Mouse (Mus musculus) embryonic facial prominence, embryonic 14.5 days (tissue): ENCODE data around the gene Adra1b. TPM values are rescaled to one million over a fixed set of nuclear protein-coding genes. Genes with fewer than 3 reads are reported as not detected.

Experiments used
- ATAC-seq: fragments of 200-750 bp; cut with Nextera tagmentation; 2 replicates; pipeline ENCODE4 v1.8.0; 2017; ENCODE audit warnings: low read depth, moderate number of reproducible peaks, moderate TSS enrichment
- DNase-seq: peaks from one replicate; pipeline ENCODE4 v3.0.0-alpha.2; 2015; ENCODE audit warnings: low spot score
- H3K27ac ChIP-seq: fragments of 300-500 bp; sonication (generic); replicated peaks from 2 replicates; pipeline ENCODE4 v1.5.1; 2014; ENCODE audit warnings: low read depth, mild to moderate bottlenecking, low read length, moderate library complexity
- H3K27me3 ChIP-seq: fragments of 300-500 bp; sonication (generic); replicated peaks from 2 replicates; pipeline ENCODE4 v1.6.1; 2014; ENCODE audit warnings: low read length; ENCODE audit not compliant: control insufficient read depth, insufficient read depth
- H3K36me3 ChIP-seq: fragments of 300-500 bp; sonication (generic); 2 replicates; pipeline ENCODE4 v1.6.1; 2014; ENCODE audit warnings: low read length, mixed read lengths; ENCODE audit not compliant: control insufficient read depth, insufficient read depth
- H3K4me1 ChIP-seq: fragments of 300-500 bp; sonication (generic); 2 replicates; pipeline ENCODE4 v1.6.1; 2014; ENCODE audit warnings: antibody characterized with exemption, low read length; ENCODE audit not compliant: control insufficient read depth, insufficient read depth
- H3K4me2 ChIP-seq: fragments of 300-500 bp; sonication (generic); 2 replicates; pipeline ENCODE4 v1.6.1; 2014; ENCODE audit warnings: low read depth, mild to moderate bottlenecking, low read length, moderate library complexity, mixed read lengths
- H3K4me3 ChIP-seq: fragments of 300-500 bp; sonication (generic); 2 replicates; pipeline ENCODE4 v1.5.1; 2014; ENCODE audit warnings: low read depth, mild to moderate bottlenecking, low read length
- H3K9ac ChIP-seq: fragments of 300-500 bp; sonication (generic); 2 replicates; pipeline ENCODE4 v1.6.1; 2014; ENCODE audit warnings: low read depth, mild to moderate bottlenecking, low read length, moderate library complexity, mixed read lengths
- H3K9me3 ChIP-seq: fragments of 300-500 bp; sonication (generic); 2 replicates; pipeline ENCODE4 v1.6.1; 2016; ENCODE audit warnings: low read length; ENCODE audit not compliant: control insufficient read depth
- WGBS: fragments of 180-500 bp; shearing (Covaris S2); extraction: QIAGEN DNeasy Blood & Tissue Kit; methylation state at CpG from one replicate; pipeline ENCODE4 v1.1.7; 2014; 5-methylcytosine and 5-hydroxymethylcytosine counted together
- polyA plus RNA-seq: library from polyadenylated mRNA; unstranded; fragments of >200 nt; fragmentation: Nextera tagmentation; extraction: Ambion mirVana; gene quantifications from 2 replicates; pipeline ENCODE4 v1.2.1, GENCODE M21; 2014

Adra1b gene
- polyA plus RNA-seq, 1 experiment from 2014 or later: 0.67 TPM

- no peak for DNase-seq
Measured at GRCm38 (mm10) chr11:43912136-43912888, 11.3 kb upstream of the Adra1b start.

GRCm38 (mm10) chr11:43911646-43912045, 10.6 kb upstream of the Adra1b start:
- Histone ChIP-seq H3K4me2 (no peak overlapping the region), H3K27me3 (no peaks in the 10 kb centered on the region), H3K27ac (no peak overlapping the region), H3K9me3 (no peaks in the 10 kb centered on the region), H3K4me1 (no peaks in the 10 kb centered on the region), H3K36me3 (no peaks in the 10 kb centered on the region), H3K4me3 (no peak overlapping the region), H3K9ac (no peak overlapping the region)
- 65% methylated on average over 6 of the region's 6 CpGs for WGBS
- ATAC-seq (no peak), DNase-seq (no peak)

More at GRCm38 (mm10) chr11:43912136-43912888, 11.3 kb upstream of the Adra1b start:
- Histone ChIP-seq H3K9me3 (no peaks in the 10 kb centered on the region), H3K27ac (no peak overlapping the region), H3K4me1 (no peaks in the 10 kb centered on the region), H3K4me3 (no peak overlapping the region), H3K27me3 (no peaks in the 10 kb centered on the region), H3K4me2 (no peak overlapping the region), H3K36me3 (no peaks in the 10 kb centered on the region), H3K9ac (no peak overlapping the region)
- 86% methylated on average over 16 of the region's 16 CpGs for WGBS
- no peak for ATAC-seq

GRCm38 (mm10) chr11:43903351-43903750, 2.3 kb upstream of the Adra1b start:
- WGBS: 78% methylated on average over 10 of the region's 10 CpGs

GRCm38 (mm10) chr11:43899696-43900095, 1.3 kb downstream of the Adra1b start:
- no peak for DNase-seq
- no peak for ATAC-seq
- no peak overlapping the region for H3K4me3 ChIP-seq
- no peak overlapping the region for H3K4me2 ChIP-seq
- H3K27me3 ChIP-seq: no peaks in the 10 kb centered on the region
- H3K4me1 ChIP-seq: no peaks in the 10 kb centered on the region
- H3K36me3 ChIP-seq: no peaks in the 10 kb centered on the region
- H3K27ac ChIP-seq: no peak overlapping the region
- H3K9me3 ChIP-seq: no peaks in the 10 kb centered on the region
- WGBS: 94% methylated on average over 2 of the region's 2 CpGs
- no peak overlapping the region for H3K9ac ChIP-seq

More at GRCm38 (mm10) chr11:43903351-43903750, 2.3 kb upstream of the Adra1b start:
- H3K36me3 ChIP-seq: no peaks in the 10 kb centered on the region
- H3K27me3 ChIP-seq: no peaks in the 10 kb centered on the region
- ATAC-seq (no peak), DNase-seq (no peak)
- H3K9ac ChIP-seq: no peak overlapping the region
- H3K9me3 ChIP-seq: no peaks in the 10 kb centered on the region
- H3K4me1 ChIP-seq: no peaks in the 10 kb centered on the region
- H3K27ac ChIP-seq: no peak overlapping the region
- H3K4me2 ChIP-seq: no peak overlapping the region
- no peak overlapping the region for H3K4me3 ChIP-seq

- no peaks in the 10 kb centered on the region for H3K9me3 ChIP-seq
- no peaks in the 10 kb centered on the region for H3K4me1 ChIP-seq
- 78% methylated on average over 2 of the region's 2 CpGs for WGBS
- H3K36me3 ChIP-seq: no peaks in the 10 kb centered on the region
- H3K4me2 ChIP-seq: no peak overlapping the region
- no peak for ATAC-seq
- H3K4me3 ChIP-seq: no peak overlapping the region
- H3K9ac ChIP-seq: no peak overlapping the region
- no peaks in the 10 kb centered on the region for H3K27me3 ChIP-seq
- H3K27ac ChIP-seq: no peak overlapping the region
- no peak for DNase-seq
Measured at GRCm38 (mm10) chr11:43895323-43895722, 5.7 kb downstream of the Adra1b start.

GRCm38 (mm10) chr11:43892546-43892945, 8.5 kb downstream of the Adra1b start:
- no peak overlapping the region for H3K4me2 ChIP-seq
- no peak overlapping the region for H3K4me3 ChIP-seq
- DNase-seq: no peak
- H3K36me3 ChIP-seq: no peaks in the 10 kb centered on the region
- no peak overlapping the region for H3K27ac ChIP-seq
- ATAC-seq: no peak
- H3K4me1 ChIP-seq: no peaks in the 10 kb centered on the region
- 76% methylated on average over 4 of the region's 4 CpGs for WGBS
- H3K9ac ChIP-seq: no peak overlapping the region
- H3K27me3 ChIP-seq: no peaks in the 10 kb centered on the region
- H3K9me3 ChIP-seq: no peaks in the 10 kb centered on the region

- Histone ChIP-seq H3K4me2 (no peak overlapping the region), H3K4me3 (no peak overlapping the region), H3K27ac (no peak overlapping the region), H3K27me3 (no peaks in the 10 kb centered on the region), H3K9ac (no peak overlapping the region), H3K4me1 (no peaks in the 10 kb centered on the region), H3K36me3 (no peaks in the 10 kb centered on the region), H3K9me3 (no peaks in the 10 kb centered on the region)
- ATAC-seq: no peak
- 88% methylated on average over 3 of the region's 3 CpGs for WGBS
- no peak for DNase-seq
Measured at GRCm38 (mm10) chr11:43891457-43891856, 9.6 kb downstream of the Adra1b start.

- Histone ChIP-seq H3K9ac (no peak overlapping the region), H3K4me3 (no peak overlapping the region), H3K27ac (no peak overlapping the region), H3K4me2 (no peak overlapping the region), H3K27me3 (no peaks in the 10 kb centered on the region), H3K9me3 (no peaks in the 10 kb centered on the region), H3K36me3 (no peaks in the 10 kb centered on the region), H3K4me1 (no peaks in the 10 kb centered on the region)
- peak; percentile 40 for DNase-seq
- ATAC-seq: peak; percentile 44; the same call in 1 of the 2 replicates
- 58% methylated on average over 8 of the region's 8 CpGs for WGBS
Measured at GRCm38 (mm10) chr11:43889208-43889915, 11.6 kb downstream of the Adra1b start.
